Mouse (Mus musculus) brain, embryonic 14.5 days (tissue): ENCODE measurements around the gene Eps8. TPM values are rescaled to one million over a fixed set of nuclear protein-coding genes. Genes with fewer than 3 reads are reported as not detected.

Source experiments
- DNase-seq: peaks from one replicate; pipeline ENCODE4 v3.0.0-alpha.2; 2011; ENCODE audit warnings: low read depth
- CTCF ChIP-seq: fragments of 200-500 bp; IDR thresholded peaks from 2 replicates; pipeline ENCODE4 v1.5.1; 2012; ENCODE audit warnings: inconsistent platforms, mild to moderate bottlenecking, moderate library complexity, borderline replicate concordance; ENCODE audit not compliant: insufficient read depth, insufficient read length; ENCODE audit errors: extremely low read depth
- POLR2A ChIP-seq: fragments of 200-500 bp; IDR thresholded peaks from 2 replicates; pipeline ENCODE4 v1.6.1; 2012; ENCODE audit warnings: mild to moderate bottlenecking, inconsistent platforms, borderline replicate concordance; ENCODE audit not compliant: poor library complexity, insufficient read depth, insufficient read length, severe bottlenecking; ENCODE audit errors: extremely low read depth
- polyA plus RNA-seq: library from polyadenylated mRNA; depleted of rRNA; stranded (reverse); fragments of >200 nt; gene quantifications from 2 replicates; pipeline ENCODE4 v1.2.3, GENCODE M21; 2012

Gene Eps8
- polyA plus RNA-seq, 1 experiment: 8.0 TPM

DNA sequence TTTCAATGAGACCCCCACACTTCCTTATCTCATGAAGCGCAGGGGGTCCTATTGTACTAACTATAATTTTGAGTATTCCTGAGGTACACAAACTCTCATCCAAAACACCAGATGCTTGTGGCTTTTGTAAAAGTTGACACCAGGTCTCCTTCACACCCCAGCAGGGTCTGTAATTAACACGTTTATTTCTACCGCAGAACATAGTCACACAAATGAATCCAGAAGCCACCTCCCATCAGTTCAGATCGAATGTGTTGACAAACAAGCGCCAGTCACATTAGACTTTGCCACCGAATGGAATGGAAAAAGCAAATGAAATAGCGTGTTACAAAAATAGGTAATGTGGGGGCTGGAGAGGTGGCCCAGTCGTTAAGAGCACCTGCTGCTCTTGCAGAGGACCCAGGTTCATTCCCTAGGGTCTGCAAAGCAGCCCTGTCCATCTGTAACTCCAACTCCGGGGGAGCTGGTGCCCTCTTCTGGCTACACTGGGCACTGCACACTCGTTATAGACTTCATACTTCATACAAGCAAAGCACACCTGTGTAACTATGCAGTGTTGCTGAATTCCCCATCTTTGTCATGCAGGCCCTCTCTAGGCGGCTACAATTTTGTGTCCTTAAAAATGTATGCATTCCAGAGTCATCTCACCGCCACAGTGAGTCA lies 3.9 kb upstream of the Eps8 start:
- TF ChIP-seq CTCF (peak; percentile 43; the same call in 1 of the 2 replicates), POLR2A (no peak)
- DNase-seq: peak; percentile 58

DNA sequence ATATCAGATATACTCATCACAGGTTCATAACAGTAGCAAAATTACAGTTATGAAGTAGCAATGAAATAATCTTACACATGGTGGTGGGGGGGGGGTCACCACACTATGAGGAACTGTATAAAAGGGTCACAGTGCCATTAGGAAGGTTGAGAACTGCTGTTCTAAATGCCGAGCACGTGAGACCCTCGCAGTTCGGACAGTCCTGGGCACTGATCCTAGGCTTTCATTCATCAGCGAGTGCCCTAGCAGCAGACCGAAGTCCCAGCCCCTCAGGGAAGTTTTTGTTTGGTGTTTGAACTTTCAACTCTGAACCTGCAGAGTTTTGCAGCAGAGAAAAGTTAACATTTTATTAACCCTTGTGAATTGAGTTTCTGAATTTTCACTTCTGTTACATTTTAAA lies 2.5 kb upstream of the Eps8 start:
- no peak for DNase-seq
- TF ChIP-seq POLR2A (no peak), CTCF (no peak)

DNA sequence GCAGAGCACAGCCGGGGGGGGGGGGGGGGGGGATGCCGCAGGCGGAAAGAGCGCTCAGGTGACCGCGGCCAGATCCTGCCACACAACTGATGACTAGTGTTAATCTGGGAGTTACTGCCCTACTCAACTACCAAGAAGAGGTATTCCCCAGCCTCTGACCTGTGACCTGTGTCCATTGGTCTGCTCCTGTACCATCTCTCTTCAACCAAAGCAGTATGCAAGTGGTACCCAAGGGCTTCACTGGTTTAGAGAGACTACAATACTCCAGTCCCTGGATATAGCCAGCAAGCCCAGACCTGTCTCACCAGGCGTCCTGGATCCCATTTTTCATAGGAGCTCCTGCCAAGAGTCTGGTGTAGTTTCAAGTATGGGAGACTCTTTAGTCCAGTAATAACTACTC lies 5.1 kb downstream of the Eps8 start:
- TF ChIP-seq CTCF: no peak
- no peak for TF ChIP-seq POLR2A
- DNase-seq: no peak

DNA sequence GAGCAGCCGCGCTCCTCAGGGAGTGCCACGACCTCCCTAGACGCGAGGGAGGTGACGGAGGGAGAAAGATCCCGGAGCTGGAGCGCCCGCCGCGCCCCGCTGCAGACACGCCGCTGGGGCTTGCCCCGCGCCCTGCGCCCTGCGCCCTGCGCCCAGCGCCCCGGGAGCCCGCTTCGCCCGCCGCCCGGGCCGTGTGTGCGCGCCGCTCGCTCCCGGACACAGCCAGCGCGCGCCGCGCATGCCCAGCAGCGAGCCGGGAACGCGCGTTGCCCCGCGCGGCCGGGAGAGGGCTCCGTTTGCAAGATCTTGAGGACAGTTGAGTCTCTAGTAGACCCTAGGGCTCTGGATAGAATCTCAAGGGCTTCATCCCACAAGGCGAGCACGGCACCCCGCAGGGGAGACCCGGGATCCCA lies 5.6 kb downstream of the Eps8 start:
- peak; percentile 90 for DNase-seq
- TF ChIP-seq POLR2A (no peak), CTCF (peak; percentile 47)

DNA sequence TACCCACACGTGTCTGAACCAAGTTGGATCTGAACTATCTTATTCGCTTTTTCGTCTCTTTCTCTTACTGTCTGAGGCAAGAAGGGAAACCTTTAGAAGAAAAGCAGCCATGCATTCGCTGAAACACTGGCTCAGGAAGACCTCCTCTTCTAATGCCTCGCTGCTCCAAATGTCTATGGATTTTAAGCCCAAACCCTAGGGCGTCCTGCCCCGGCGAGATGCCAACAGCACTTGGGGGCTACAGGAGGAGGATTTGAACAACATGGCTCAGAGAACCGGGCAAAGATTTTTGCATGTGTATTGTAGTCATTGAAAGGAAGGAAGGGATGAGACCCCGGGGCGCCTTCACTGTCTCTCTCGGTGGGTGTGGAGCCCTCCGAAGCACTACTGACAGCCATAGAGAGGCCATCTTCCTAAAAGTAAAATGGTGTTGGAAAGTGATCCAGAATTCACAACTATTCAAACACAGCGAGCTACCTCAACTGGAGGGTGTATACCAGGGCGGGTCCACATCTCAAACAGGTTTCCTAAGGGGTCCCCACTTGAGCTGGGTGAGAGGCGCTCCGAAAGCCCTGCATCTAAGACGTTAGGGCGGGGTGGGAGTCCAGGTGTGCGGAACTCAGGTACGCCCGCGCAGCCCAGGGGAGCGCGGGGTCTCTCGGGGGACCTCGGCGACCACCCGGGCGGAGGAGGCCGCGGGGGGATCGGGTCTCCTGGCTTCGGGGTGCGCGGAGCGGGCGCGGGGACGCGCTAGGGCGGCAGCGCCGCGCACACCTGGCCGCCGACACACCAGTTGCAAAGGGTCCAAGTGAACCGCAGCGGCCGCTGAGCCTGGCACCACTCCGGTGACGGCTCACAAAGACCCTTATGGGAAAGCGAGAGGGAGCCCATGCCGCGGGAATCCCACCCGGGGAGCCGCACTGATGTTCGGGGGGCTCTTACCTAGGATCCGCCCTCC lies 6.3 kb downstream of the Eps8 start:
- DNase-seq: peak; percentile 52
- no peak for TF ChIP-seq CTCF
- no peak for TF ChIP-seq POLR2A

DNA sequence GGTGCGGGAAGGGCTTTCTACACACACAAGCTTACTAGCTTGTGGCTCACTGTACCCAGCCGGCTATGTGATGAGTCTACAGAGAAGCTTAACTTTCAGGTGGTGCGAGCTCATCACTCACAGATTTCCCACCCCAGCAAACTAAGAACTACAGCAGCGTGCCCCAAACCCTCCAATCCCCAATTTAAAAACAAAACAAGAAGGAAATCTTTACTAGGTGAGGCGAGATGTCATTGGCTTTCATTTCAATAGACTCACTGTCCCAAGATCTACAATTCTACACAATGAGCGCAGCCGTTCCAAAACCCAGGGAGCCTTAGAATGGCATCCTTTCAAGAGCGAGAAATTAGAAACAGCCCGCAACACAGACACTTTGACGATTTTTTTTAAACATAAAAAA lies 7.0 kb downstream of the Eps8 start:
- TF ChIP-seq POLR2A (no peak), CTCF (no peak)
- DNase-seq: peak; percentile 24

DNA sequence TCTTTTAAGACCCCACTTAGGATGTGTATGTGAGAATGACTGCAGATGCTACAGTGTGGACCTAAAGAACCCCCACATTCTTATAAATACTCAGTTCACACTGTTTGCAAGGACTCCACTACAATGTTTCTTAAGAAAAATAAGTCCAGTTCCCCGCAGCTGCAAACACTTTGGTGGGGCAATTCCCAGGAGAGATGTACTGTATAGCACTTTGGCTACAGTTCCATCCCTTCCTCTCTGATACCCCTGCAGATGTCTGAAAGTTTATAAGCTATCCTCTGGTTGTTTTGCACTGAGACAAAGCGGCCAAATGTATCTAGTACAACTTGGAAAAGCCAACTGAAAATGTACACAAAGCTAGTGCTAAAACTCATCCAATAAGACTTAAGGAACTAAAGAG lies 8.0 kb downstream of the Eps8 start:
- TF ChIP-seq CTCF: no peak
- no peak for TF ChIP-seq POLR2A
- DNase-seq: no peak

DNA sequence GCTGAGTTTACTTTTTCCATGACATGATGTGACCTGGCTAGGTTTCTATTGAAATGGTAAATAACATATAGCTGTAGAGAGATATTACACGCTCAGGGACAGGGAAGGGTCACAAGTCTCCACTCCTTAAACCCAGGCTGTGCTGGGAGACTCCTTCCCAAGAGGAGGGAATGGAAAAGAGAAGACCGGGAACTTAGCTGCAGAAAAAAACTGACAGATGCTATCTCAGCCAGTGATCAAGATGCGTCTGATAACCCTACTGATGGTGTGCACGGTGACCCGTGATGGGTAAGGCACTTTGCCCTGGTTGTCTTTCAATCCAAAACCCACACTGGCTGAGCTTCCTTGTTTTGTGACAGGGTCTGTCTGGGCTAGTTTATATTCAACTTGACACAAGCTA lies 9.8 kb downstream of the Eps8 start:
- no peak for DNase-seq
- TF ChIP-seq CTCF (no peak), POLR2A (no peak)

DNA sequence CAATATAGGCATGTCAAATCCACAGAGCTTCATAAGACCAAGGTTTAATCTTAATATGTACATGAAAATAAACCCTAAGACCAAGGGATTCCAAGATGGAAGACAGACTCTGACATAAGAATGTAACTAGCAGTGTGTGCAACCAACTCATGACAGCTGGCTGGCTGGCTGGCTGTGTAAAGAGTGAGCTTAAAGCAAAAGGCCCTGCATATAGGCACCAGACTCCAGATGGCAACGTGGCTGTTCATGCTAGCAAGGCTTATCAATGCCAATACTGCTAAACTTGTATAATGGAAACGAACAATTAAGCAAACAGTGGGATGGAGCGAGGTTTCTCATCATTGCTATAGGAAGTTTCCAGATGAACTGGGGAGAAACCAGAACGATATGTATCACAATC lies 10.9 kb downstream of the Eps8 start:
- no peak for TF ChIP-seq CTCF
- TF ChIP-seq POLR2A: no peak
- peak; percentile 74 for DNase-seq

DNA sequence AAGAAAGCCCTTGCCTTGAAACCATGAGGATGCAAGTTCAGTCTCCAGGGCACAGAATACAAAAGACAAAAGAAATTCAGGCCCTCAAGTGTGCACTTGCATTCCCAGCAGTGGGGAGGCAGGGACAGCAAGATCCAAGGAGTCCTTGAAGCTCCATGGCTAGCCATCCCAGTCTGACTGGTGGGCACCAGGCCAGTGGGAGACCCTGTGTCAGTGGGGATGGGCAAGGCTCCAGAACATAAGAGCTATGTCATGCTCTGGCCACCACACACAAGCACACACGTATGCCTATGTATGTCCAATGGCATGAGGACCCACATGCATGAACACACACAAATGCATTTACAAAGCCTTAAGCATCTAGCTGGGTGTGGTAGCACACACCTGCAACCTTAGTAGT lies 13.0 kb downstream of the Eps8 start:
- DNase-seq: no peak
- TF ChIP-seq CTCF: no peak
- no peak for TF ChIP-seq POLR2A

DNA sequence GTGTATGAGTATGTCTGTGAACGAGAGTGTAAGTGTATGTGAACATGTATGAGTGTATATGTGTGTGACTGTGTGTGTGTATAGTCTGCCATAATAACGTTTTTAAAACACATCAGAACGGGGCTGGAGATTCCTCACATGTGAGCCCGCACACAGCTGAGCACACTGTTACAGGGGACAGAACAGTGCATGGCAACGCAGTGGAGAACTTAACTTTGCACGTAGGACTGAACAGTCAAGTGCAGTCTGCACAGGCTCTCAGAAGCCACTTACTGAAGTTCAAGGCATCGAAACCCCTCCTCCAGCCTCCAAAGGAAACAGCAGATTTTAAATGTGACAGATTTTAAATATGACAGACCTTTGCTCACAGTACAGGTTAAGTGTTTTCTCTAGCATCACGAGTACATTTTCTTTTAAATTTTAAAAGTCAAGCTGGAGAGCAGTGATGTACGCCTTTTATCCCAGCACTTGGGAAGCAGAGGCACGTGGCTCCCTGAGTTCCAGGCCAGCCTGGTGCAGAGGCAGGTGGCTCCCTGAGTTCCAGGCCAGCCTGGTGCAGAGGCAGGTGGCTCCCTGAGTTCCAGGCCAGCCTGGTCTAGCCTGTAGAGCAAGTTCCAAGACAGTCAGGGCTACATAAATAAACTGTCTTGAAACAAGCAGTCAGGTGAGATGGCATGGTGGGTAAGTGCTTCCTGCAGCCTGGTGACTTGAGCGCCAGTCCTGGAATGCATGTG lies 15.7 kb downstream of the Eps8 start:
- DNase-seq: no peak
- no peak for TF ChIP-seq POLR2A
- TF ChIP-seq CTCF: no peak
